Mouse (Mus musculus) ovary, postnatal 14 days (tissue): ENCODE data around the gene Lsamp.
"Not testable (repeated sequence)": the region's sequence is repeated elsewhere in the genome, so short reads cannot be mapped to it uniquely, and the experiment has no call there.

Experiments used
- DNase-seq: peaks from one replicate; pipeline ENCODE4 v3.0.0; 2022; ENCODE audit warnings: low spot score

The Lsamp gene

DNA sequence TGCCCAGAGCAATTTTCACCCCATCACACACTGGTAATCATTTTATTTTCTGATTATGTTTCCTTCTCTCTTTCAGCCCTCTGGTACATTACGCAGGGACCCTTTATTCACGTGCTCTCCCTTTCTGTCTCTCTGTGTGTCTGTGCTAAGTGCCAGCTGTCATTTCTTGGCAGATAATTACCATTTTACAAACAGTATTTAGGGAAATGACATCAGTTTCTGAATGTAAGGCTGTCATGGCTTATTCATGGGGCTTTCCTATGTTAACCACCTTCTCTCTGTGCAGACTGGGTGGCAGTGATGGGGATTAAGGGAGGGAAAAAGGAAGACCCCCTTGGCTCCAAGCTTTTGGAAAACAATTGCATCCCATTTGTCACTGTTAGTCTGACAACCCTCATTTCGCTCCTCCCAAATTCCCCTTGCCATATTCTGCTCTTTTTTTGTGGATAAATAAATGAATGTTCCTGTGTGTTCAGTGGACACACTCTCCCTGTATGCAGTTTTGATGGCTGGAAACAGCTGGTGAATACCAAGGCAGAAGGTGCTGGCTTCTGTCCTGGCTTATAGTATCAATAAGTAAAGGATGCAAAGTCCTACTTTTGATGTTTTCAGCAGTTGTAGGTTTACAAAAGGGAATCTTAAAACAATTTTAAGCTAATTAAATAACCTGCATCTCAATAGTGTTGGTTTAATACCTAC is 520.2 kb downstream of the Lsamp start:
- DNase-seq, result no peak

GRCm38 (mm10) chr16:40509146-40510030 is 525.2 kb downstream of the Lsamp start:
- no peak for DNase-seq

- DNase-seq, result no peak
Measured at GRCm38 (mm10) chr16:40536754-40537153, 552.6 kb downstream of the Lsamp start.

DNA sequence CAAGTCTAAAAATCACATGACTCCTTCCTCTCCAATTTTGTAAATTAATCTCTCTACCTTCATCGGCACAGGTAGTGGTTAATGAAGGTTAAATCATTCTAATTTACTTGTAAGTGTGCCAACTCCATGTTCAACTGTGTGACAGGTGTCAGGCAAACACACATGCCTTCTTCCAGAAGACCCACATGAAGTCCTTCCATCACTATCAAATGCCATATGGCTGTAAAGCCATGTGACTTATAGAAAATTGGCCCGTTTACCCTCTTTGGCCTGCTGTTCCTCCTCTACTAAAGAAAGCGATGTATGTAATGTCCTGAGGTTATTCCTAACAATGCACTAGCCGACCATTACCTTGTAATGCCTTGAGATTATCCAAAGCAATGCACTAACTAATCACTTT is 565.5 kb downstream of the Lsamp start:
- DNase-seq, result no peak

- DNase-seq, result no peak
Measured at GRCm38 (mm10) chr16:40555608-40556007, 571.4 kb downstream of the Lsamp start.

DNA sequence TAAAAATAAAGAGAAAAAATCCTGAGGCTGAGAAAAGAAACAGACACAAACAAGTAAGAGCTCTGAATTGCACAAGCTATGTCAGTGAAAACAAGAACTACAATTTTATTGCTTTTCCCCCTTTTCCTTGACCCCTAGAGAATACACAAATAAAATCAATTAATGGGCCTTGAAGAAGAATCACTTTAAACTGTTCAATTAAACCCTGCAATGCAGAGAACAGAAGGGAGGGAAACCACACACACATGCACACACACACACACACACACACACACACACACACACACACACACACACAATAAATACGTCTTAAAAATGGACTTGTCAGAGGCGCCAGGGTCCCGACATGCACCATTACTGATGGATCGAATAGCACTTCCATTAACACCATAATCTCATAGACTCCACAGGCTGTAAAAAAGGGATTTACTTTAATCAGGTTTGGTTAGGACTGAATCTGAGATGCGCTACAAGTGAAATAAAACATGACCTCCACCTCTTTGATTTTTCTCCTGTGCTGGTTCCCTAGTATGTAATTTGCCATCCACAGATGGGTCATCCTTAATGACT is 573.6 kb downstream of the Lsamp start:
- no peak for DNase-seq

- DNase-seq, result no peak
Measured at GRCm38 (mm10) chr16:40567431-40567941, 583.3 kb downstream of the Lsamp start.

GRCm38 (mm10) chr16:40572085-40572745 is 588.1 kb downstream of the Lsamp start:
- no peak for DNase-seq

DNA sequence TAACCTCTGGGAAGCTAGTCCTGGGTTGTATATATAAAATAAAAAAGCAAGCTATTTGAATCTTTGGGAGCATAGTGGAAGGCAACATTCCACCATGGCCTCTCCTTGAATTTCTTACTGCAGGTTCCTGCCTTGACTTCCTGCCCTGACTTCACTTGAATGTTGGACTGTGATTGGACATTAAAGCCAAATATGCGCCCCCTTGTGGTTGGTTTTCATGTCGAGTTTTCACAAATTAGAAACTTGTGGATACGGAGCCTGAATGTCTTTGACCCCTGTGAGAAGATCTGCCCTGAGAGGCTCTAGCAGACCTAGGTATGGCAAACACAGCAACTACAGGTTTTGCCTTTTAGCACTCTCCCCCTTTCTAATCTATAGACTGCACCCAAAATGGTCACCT is 597.9 kb downstream of the Lsamp start:
- DNase-seq, result no peak

- no peak for DNase-seq
Measured at GRCm38 (mm10) chr16:40593161-40593560, 609.0 kb downstream of the Lsamp start.

- no peak for DNase-seq
Measured at GRCm38 (mm10) chr16:40601431-40602387, 617.5 kb downstream of the Lsamp start.

DNA sequence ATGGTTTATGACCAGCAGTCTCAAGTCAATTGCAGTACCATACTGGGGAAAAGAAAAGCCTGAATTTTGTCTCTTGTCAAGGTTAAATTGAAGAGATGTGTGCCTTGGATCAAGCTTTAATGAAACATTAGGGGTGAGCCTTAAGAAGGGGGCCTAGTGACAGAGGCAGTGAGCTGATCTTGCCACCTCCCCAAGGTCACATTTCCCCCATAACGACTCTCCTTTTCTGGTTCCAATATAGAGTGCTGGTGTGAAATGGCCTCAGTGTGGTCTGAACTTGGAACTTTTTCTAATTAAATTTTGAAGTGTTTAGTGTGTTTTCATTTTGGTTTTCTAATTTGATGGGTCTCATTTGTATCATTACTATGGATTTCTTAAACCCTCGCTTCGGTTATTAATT is 623.3 kb downstream of the Lsamp start:
- DNase-seq, result no peak

DNA sequence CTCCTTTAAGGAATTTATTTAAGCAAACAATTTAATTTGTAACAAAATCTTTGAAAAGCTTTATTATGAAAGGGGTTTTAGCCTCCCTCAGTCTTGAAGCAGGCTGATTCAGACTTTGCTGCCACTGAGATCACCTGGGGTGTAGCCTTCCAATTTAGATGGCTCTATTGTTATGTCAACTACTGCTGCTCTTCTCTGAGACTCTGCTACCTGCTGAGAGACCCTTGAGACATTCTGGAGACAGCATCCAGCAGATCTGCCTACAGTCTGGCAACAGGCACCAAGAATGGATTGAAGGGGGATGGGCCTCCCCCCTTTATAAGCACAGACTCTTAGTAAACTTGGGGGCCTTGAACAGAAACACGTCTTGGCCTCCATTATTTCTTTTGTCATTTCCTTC is 632.5 kb downstream of the Lsamp start:
- not testable (repeated sequence) for DNase-seq

GRCm38 (mm10) chr16:40621086-40621485 is 636.9 kb downstream of the Lsamp start:
- not testable (repeated sequence) for DNase-seq

DNA sequence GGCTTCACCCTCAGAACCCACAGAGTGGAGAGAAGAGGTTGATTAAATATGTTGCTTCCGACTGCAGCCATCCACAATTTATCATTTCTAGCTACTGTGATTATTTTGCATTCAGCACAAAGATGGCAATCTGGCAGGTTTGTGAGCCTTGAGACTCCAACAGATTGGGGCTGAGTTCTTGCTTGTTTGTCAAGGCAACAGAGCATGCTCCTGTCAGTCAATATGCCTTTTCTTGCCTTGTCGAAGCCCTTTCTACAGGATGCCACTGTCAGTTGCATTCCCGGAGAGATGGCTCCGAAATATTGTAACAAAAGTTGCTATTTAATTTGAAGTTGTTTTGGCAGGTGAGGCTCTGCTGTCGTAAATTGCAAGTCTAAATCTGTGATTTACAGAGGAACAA is 643.0 kb downstream of the Lsamp start:
- DNase-seq, result no peak

GRCm38 (mm10) chr16:40639621-40640371 is 655.6 kb downstream of the Lsamp start:
- no peak for DNase-seq

DNA sequence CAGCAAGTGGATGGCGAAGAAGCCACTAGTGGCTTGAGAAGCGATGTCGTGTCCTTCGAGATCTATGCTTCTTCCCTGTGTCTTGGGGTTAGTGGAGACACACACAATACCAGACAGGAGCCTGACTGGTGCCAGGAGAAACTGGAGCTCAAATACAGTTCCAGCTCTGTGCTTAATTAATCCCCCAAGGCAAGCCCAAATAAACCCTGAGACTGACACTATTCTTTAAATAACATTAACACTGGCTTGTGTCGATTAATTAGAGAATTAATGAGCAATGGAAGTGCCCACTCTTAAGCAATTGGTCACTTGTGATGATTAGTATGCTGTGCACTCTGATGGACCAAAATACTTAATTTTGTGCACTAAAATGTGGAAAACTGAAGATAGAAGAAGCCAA is 668.6 kb downstream of the Lsamp start:
- DNase-seq, result no peak

GRCm38 (mm10) chr16:40653508-40653907 is 669.3 kb downstream of the Lsamp start:
- no peak for DNase-seq

DNA sequence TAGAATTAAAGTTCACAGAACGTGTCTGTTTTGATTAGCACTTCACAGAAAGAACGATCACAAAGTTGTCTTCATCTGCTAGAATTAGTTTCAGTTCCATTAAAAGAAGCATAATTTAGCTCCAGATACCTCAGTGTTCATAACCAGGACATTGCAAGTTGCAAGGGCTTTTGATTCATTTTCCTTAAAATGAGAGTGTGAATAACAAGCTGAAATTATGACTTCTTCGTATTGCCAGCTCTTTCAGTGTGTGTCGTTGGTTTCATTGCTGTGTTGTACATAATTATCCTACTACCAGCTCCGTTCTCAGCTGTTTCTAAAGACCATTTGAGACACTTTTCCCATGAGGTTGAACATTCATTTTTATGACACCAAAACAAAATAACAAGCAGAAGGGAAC is 672.2 kb downstream of the Lsamp start:
- no peak for DNase-seq

- DNase-seq, result no peak
Measured at GRCm38 (mm10) chr16:40656871-40657270, 672.7 kb downstream of the Lsamp start.
